Mouse (Mus musculus) gastrocnemius, adult 2 months (tissue): ENCODE results near the gene Cadm2. TPM values are rescaled to one million over a fixed set of nuclear protein-coding genes. Genes with fewer than 3 reads are reported as not detected.

Experiments used
- DNase-seq: peaks from one replicate; pipeline ENCODE4 v3.0.0; 2022
- H3K27ac ChIP-seq: fragments of 200-600 bp; 2 replicates; pipeline ENCODE4 v1.8.1; 2022; ENCODE audit warnings: mild to moderate bottlenecking
- H3K4me3 ChIP-seq: fragments of 200-600 bp; 2 replicates; pipeline ENCODE4 v1.8.1; 2022; ENCODE audit warnings: mild to moderate bottlenecking, moderate library complexity
- CTCF ChIP-seq: fragments of 200-600 bp; IDR thresholded peaks from 2 replicates; pipeline ENCODE4 v1.8.1; 2022; ENCODE audit warnings: antibody characterized with exemption, mild to moderate bottlenecking, moderate library complexity
- intact Hi-C: fragments of 180-260 bp; cut with DNase I; formaldehyde crosslinking; loops from one replicate; pipeline ENCODE4 v1.15.1; 2025
- total RNA-seq, 2 experiments: library from RNA; stranded (reverse); gene quantifications; 2 replicates each; pipeline ENCODE4 v1.2.3; 2021

Gene Cadm2
- total RNA-seq, 2 experiments from 2014 or later: 0.23 to 0.33 TPM

- Histone ChIP-seq H3K27ac (no peak overlapping the region), H3K4me3 (no peak overlapping the region)
- intact Hi-C loops: no loop called here
- DNase-seq: no peak
- TF ChIP-seq CTCF: no peak
These were observed 795.8 kb downstream of the Cadm2 start for GRCm38 (mm10) chr16:66824866-66825265.

DNA sequence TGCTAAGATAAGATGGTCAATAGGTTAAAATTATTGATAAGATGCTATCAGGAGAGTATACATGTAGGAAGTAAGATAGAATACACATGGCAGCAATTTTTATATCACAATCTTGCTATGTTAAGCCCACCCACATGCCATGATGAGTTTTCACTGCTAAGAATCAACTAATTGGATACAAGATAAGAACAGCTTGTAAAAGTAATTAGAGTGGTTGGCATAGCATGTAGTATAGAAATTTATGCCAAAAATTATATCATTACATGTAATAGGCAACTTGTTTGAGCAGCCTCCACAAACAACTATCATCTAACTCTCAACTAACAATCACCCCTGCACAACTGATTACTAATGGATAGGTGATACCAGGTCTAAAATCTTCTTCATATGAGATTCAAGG lies 809.2 kb downstream of the Cadm2 start:
- intact Hi-C loops: no loop called here
- TF ChIP-seq CTCF: no peak
- H3K27ac ChIP-seq: no peak overlapping the region
- no peak for DNase-seq
- no peak overlapping the region for H3K4me3 ChIP-seq

- Histone ChIP-seq H3K4me3 (no peak overlapping the region), H3K27ac (no peak overlapping the region)
- no peak for TF ChIP-seq CTCF
- no peak for DNase-seq
- intact Hi-C loops: no loop called here
These were observed 822.5 kb downstream of the Cadm2 start for GRCm38 (mm10) chr16:66798204-66798603.

DNA sequence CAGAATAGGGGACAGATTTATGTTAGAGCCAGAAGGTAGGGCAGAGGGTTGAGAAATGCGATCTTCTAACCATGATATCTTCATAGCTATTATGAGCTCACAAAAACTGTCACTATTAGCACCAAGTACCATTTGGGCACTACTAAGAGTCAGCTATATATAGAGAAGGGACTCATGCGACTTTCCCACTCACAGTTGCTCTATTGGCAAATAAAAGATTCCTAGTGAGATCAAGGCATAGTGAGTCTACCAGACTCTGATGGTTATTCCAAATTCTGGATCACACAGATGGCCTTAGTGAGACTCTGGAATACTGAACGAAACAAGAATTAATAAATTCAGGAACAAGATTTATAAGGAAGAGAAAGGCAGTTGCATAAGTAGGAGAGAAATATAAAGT lies 827.6 kb downstream of the Cadm2 start:
- TF ChIP-seq CTCF: no peak
- no peak for DNase-seq
- Histone ChIP-seq H3K27ac (no peak overlapping the region), H3K4me3 (no peak overlapping the region)
- intact Hi-C loops: no loop called here

DNA sequence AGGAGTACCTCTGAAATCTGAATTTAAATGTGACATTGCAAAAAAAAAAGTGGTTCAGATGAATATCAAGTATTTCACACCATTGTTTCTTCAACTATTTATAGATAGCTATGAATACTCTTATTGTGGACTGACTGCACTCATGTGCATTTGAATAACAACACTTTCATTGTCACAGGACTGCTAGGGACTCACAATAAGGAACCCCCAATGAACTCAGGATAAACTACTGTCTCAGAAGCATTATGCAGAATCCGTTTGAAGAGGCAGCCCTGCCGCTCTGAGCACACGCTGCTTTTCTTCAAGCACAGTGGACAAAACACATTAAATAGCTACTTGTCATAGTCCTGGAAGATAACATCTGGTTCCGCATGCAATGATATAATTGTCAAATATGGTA lies 848.8 kb downstream of the Cadm2 start:
- TF ChIP-seq CTCF: no peak
- Histone ChIP-seq H3K4me3 (no peak overlapping the region), H3K27ac (no peak overlapping the region)
- DNase-seq: no peak
- intact Hi-C loops: no loop called here

- no peak for DNase-seq
- no peak overlapping the region for H3K4me3 ChIP-seq
- TF ChIP-seq CTCF: no peak
- intact Hi-C loops: no loop called here
- no peak overlapping the region for H3K27ac ChIP-seq
These were observed 851.2 kb downstream of the Cadm2 start for GRCm38 (mm10) chr16:66769545-66769944.

- Histone ChIP-seq H3K4me3 (no peak overlapping the region), H3K27ac (no peak overlapping the region)
- no peak for DNase-seq
- no peak for TF ChIP-seq CTCF
- intact Hi-C loops: no loop called here
These were observed 851.9 kb downstream of the Cadm2 start for GRCm38 (mm10) chr16:66768684-66769389.

GRCm38 (mm10) chr16:66761546-66762473 lies 858.9 kb downstream of the Cadm2 start:
- TF ChIP-seq CTCF: no peak
- Histone ChIP-seq H3K27ac (no peak overlapping the region), H3K4me3 (no peak overlapping the region)
- no peak for DNase-seq
- intact Hi-C loops: no loop called here

GRCm38 (mm10) chr16:66748533-66748932 lies 872.2 kb downstream of the Cadm2 start:
- DNase-seq: no peak
- Histone ChIP-seq H3K4me3 (no peak overlapping the region), H3K27ac (no peak overlapping the region)
- TF ChIP-seq CTCF: no peak
- intact Hi-C loops: no loop called here

DNA sequence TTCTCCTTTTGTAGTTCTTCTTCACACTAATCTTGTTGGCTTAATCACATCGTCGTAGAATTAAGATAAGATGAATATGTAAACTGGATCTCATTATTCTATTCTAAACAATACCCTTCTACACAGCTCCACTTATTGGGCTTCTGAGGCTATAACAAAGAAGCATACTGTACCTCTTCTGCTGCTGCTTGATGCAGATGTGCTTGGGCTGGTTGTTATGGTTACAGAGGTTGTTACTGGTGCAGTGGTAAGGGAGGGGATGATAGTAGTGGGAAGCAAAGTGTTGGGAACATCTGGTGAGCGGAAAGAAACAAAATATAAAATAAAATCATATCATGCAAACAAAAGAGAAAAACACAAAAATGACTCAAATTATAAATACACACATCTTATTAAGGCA lies 889.5 kb downstream of the Cadm2 start:
- Histone ChIP-seq H3K4me3 (no peak overlapping the region), H3K27ac (no peak overlapping the region)
- no peak for DNase-seq
- intact Hi-C loops: no loop called here
- TF ChIP-seq CTCF: no peak

GRCm38 (mm10) chr16:66706476-66706875 lies 914.2 kb downstream of the Cadm2 start:
- Histone ChIP-seq H3K4me3 (no peak overlapping the region), H3K27ac (no peak overlapping the region)
- intact Hi-C loops: no loop called here
- TF ChIP-seq CTCF: no peak
- DNase-seq: no peak

DNA sequence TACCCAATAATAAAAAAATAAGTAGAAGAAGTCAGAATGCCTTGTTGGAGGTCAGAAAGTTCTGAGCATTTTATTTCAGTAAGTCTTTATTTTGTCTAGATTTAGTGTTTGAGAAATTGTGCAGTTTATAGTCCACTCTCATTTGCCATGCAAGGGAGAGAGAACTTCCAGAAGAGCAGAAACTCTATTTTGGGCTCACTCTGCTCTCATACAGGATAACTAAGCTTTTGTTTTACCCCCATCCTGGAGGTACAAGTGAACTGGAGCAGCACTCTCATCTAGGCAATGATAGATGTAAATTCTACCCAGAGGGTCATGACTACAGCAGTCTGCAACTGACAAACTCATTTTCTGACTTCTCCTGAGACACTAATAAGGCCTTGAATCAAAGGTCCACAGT lies 925.9 kb downstream of the Cadm2 start:
- intact Hi-C loops: no loop called here
- H3K4me3 ChIP-seq: no peak overlapping the region
- TF ChIP-seq CTCF: no peak
- no peak overlapping the region for H3K27ac ChIP-seq
- DNase-seq: no peak

- H3K4me3 ChIP-seq: no peak overlapping the region
- intact Hi-C loops: no loop called here
- TF ChIP-seq CTCF: no peak
- no peak for DNase-seq
- H3K27ac ChIP-seq: no peak overlapping the region
These were observed 943.5 kb downstream of the Cadm2 start for GRCm38 (mm10) chr16:66677241-66677640.
